Mouse (Mus musculus) heart, adult 10 weeks (tissue): ENCODE measurements around the gene Ifih1. TPM values are rescaled to one million over a fixed set of nuclear protein-coding genes. Genes with fewer than 3 reads are reported as not detected.

Experiments
- polyA plus RNA-seq: library from polyadenylated mRNA; stranded (reverse); fragments of 350-450 nt; fragmentation: Illumina TruSeq; extraction: RNeasy Lipid Tissue Mini Kit (QIAGEN cat#74804); gene quantifications from one replicate; pipeline ENCODE4 v1.2.3, GENCODE M21; 2014; ENCODE audit warnings: low read depth, low replicate concordance

The Ifih1 gene
- 5.4 TPM for polyA plus RNA-seq

DNA sequence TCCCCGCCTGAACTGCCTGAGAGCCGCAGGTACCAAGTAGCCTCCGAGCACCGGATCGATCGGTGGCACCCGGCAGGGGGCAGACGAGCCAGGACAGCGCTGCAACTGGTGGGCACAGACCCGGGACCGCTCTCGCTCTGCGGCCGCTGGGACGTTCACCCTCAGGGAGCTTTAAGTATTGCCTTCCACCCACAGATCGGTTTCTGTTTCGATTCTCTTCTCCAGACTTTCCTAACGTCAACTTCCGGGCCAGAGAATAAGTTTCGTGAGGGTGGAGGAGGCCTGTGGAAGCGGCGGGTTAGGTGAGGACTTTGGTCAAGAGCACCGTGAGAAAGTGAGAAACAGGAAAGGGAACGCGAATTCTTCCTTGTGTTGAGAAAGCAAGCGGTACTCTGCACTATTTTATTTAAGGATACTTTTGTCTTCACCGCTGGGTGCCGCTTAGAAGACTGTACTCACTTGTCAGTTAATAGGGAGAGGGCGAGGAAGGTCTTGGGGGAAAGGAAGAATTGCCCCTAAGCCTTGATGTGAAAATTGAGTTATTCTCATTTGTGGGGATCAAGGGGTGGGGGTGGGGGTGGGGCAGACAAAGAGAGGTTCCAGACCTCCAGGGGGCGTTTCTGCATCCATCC, at the start of gene Ifih1:
Gene Ifih1, minus strand, starts transcription at position 242 of the 632 bp plus-strand sequence.

DNA sequence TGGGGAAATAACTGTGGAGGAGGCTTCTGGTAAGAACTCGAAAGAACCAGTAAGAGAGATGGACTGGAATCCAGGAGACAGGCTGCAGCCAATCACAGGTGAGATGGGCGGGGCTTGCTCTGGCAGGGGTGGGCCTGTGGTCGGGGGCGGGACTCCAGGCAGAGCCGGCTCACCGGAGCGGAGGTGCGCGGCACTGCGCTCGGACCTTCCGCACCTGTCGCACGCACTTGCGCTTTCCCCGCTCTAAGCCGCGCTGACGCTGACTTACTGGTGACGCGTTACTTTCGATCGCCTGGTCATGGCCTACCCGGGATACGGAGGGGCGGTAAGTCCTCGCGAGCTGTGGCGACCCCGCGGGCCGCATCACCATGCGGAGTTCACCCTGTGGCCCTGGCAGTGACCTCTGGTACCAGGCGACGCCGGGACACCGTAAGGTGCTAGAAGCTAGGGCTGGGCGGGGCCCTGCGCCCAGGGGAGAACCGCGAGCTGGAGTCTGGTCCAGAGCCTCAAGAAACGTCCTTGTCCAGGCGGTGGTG, 18.1 kb upstream of the Ifih1 start, which contains the start of gene Gca:
Gene Gca, plus strand, starts transcription at position 151 of the 536 bp plus-strand sequence.

DNA sequence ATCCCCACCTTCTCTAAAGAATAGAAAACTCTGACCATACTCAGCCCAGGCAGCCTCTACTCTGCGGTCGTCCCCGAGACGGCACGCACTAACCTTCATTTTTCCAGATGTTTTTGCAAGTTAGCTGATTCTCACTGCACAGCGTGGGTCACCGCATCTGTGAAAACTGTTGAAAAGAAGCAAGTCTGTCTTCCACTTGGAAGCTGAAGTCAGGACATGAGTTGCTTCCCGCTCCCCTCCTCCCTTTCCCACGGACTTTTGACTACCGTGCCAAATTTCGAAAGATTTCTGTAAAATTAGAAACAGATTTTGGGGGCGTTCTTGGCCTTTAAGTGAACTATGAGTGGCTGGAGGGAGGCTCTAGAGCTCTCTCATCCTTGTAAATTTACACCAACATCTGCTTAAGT, 72.3 kb downstream of the Ifih1 start, which contains the start of gene Fap:
Gene Fap, minus strand, starts transcription at position 323 of the 407 bp plus-strand sequence.

Other genes with a start within 250 kb of the Ifih1 start
- gene Dpp4, start 234.0 kb downstream of the Ifih1 start, polyA plus RNA-seq, result 5.8 TPM
- not detected for gene Gcg, start 162.6 kb downstream of the Ifih1 start, polyA plus RNA-seq
- gene Fap, start 72.2 kb downstream of the Ifih1 start, polyA plus RNA-seq, result 3.8 TPM
- gene Gca, start 18.0 kb upstream of the Ifih1 start, polyA plus RNA-seq, result 15.8 TPM